Mouse (Mus musculus) adipocyte (in vitro differentiated cells): Measurements from ENCODE around the gene Hoxc6.

Source experiments
- DNase-seq: peaks from one replicate; pipeline ENCODE4 v3.0.0-alpha.2; 2016; ENCODE audit warnings: low spot score

Hoxc6 gene

DNA sequence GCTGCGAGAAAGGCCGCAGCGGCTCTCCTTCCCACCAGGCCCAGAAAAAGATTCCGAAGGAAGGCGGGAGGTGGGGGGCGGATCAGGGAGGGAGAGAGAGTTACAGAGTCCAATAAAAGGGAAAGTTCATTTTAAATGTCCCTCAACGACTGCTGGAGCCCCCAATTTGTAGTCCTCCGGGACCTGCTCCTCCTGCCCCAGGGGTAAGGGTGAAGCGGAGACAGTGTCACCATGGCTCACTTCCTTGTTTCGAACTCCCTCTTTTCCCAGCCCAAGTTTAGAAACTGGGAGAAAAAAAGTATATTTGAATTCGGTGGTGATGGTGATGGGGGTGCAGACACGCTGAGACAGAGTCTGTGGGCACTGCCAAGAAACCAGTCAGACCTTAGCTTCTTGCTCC, 42.5 kb downstream of the Hoxc6 start:
- no peak for DNase-seq

DNA sequence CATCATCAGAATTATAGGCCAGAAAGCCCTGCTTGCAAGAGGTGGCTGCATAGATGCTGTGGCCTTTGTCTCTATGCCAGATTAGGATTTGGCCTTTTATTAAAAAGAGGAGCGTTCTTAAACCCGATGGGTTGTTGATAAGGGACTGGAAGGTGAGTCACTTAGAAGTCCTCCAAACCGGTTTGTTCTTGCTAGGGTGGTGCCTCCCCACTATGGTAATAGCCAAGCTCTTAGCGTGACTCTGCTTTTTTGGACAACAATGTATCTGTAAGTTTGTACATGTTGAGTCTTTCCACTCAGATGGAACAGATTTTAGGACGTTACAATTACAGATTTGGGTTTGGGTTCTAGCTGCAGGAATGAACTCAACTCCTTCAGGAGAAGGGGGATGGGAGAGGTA, 43.6 kb downstream of the Hoxc6 start:
- no peak for DNase-seq

GRCm38 (mm10) chr15:103042209-103042608, 44.2 kb downstream of the Hoxc6 start:
- DNase-seq, result no peak

- no peak for DNase-seq
Observed at GRCm38 (mm10) chr15:103051670-103052069, 53.6 kb downstream of the Hoxc6 start.

GRCm38 (mm10) chr15:103053210-103053609, 55.2 kb downstream of the Hoxc6 start:
- no peak for DNase-seq

DNA sequence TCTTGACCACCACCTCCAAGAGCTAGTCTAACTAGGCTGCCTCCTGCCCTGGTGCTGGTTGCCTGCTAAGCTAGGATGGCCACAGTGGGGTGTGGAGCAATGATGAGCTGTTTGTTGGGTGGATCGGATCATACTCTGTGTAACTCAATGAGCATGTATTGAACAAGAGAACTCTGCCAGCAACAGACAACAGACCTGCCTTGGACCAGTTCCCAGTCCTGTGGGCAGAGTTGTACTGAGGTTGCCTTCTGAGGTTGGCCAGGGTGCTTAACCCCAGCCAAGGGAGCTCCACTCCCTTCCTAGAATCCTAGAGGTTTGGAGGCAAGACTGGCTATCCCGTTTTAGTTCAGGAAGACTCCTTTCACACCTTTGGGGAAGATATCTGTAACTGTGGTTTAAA, 58.3 kb downstream of the Hoxc6 start:
- DNase-seq, result no peak

DNA sequence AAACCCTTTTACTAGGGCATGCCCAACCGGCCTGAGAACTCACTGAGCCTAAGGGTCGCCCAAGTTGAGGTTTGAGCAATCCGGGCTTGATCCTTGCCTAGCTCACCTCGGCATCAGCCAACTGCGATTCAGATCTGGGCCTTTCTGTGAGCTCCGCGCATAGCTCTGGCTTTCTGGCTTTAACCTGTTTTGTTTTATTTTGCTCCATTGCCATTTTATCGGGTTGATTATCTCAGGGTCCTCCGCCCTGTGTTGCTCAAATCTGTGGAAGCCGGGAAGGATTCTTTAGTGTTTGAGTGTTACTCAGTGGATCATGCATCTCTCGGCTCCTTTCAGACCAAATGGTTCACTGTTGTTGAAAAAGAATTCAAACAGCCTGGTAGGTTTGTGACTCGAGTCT, 60.7 kb downstream of the Hoxc6 start:
- no peak for DNase-seq

GRCm38 (mm10) chr15:103059393-103059992, 61.4 kb downstream of the Hoxc6 start:
- no peak for DNase-seq

- DNase-seq, result no peak
Observed at GRCm38 (mm10) chr15:103060021-103060340, 61.9 kb downstream of the Hoxc6 start.

- no peak for DNase-seq
Observed at GRCm38 (mm10) chr15:103060341-103061130, 62.5 kb downstream of the Hoxc6 start.

GRCm38 (mm10) chr15:103061131-103061825, 63.2 kb downstream of the Hoxc6 start:
- no peak for DNase-seq
